Mouse (Mus musculus) small intestine, adult 2 months (tissue): ENCODE measurements around the gene Efcc1.

Experiments used
- CTCF ChIP-seq: fragments of 200-500 bp; IDR thresholded peaks from 2 replicates; pipeline ENCODE4 v1.5.1; 2012; ENCODE audit warnings: low read depth, mild to moderate bottlenecking, control low read depth, inconsistent platforms, low read length, moderate library complexity, mixed read lengths; ENCODE audit not compliant: insufficient replicate concordance, insufficient read length; ENCODE audit errors: extremely low read depth
- POLR2A ChIP-seq: fragments of 200-500 bp; IDR thresholded peaks from 2 replicates; pipeline ENCODE4 v1.6.1; 2012; ENCODE audit warnings: low read depth, mild to moderate bottlenecking, control low read depth, inconsistent platforms, low read length, moderate library complexity

DNA sequence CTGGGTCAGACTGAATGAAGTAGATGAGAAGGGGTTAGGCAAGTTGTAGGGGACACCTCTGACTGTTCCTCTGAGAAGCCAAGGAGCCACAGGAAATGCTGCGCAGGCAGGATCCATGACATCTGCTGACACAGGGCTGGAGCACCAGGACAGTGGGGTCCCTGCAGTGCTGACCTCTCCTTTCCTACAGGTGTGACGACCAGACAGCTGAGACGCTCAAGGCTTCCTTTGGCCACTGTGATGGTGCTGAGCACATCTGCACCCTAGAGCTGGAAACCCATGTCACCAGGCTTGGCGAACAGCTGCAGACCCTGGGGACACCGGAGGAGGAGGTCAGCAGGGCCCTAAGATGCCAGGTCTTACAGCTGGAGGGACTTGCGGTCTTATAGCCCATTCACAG, 20.9 kb downstream of the Efcc1 start:
- TF ChIP-seq CTCF (no peak), POLR2A (no peak)
